Mouse (Mus musculus) adrenal gland, postnatal 25 days (tissue): ENCODE measurements around the gene Mrpl30. TPM values are rescaled to one million over a fixed set of nuclear protein-coding genes. Genes with fewer than 3 reads are reported as not detected.

Experiments used
- DNase-seq: peaks from one replicate; pipeline ENCODE4 v3.0.0; 2021; ENCODE audit warnings: mixed read lengths
- total RNA-seq: library from RNA; stranded (reverse); gene quantifications from 2 replicates; pipeline ENCODE4 v1.2.3, GENCODE M21; 2021

The Mrpl30 gene
- total RNA-seq, 1 experiment from 2014 or later, result 191 TPM

GRCm38 (mm10) chr1:37900288-37900687 lies 10.0 kb downstream of the Mrpl30 start:
- DNase-seq, result no peak

GRCm38 (mm10) chr1:37903178-37903577 lies 12.9 kb downstream of the Mrpl30 start:
- peak; percentile 8 for DNase-seq

- no peak for DNase-seq
Measured at GRCm38 (mm10) chr1:37912751-37913150, 22.5 kb downstream of the Mrpl30 start.

GRCm38 (mm10) chr1:37916393-37916792 lies 26.1 kb downstream of the Mrpl30 start, which contains the start of gene Lyg2:
Gene Lyg2, minus strand, starts transcription at chr1:37916493.
- no peak for DNase-seq

- DNase-seq, result no peak
Measured at GRCm38 (mm10) chr1:37917666-37918065, 27.4 kb downstream of the Mrpl30 start.

- DNase-seq, result no peak
Measured at GRCm38 (mm10) chr1:37918096-37918495, 27.8 kb downstream of the Mrpl30 start.

GRCm38 (mm10) chr1:37922536-37922935 lies 32.3 kb downstream of the Mrpl30 start:
- DNase-seq, result no peak

- DNase-seq, result no peak
Measured at GRCm38 (mm10) chr1:37925971-37926370, 35.7 kb downstream of the Mrpl30 start.

- DNase-seq, result peak; percentile 56
Measured at GRCm38 (mm10) chr1:37931806-37932205, 41.5 kb downstream of the Mrpl30 start.

Other genes with a start within 250 kb of the Mrpl30 start
- gene 2010300C02Rik, start 170.4 kb upstream of the Mrpl30 start, total RNA-seq, result 2.6 and 2.7 TPM in 2 replicates
- 6.0 and 6.6 TPM in 2 replicates for gene Tsga10, start 24.0 kb upstream of the Mrpl30 start, total RNA-seq
- 10.3 and 17.2 TPM in 2 replicates for gene Lipt1, start 18.7 kb upstream of the Mrpl30 start, total RNA-seq
- 16.1 and 18.3 TPM in 2 replicates for gene Mitd1, start 66 bp upstream of the Mrpl30 start, total RNA-seq
- gene Lyg2, start 26.0 kb downstream of the Mrpl30 start, total RNA-seq, result not detected in 2 replicates
- gene Lyg1, start 67.3 kb downstream of the Mrpl30 start, total RNA-seq, result not detected in 2 replicates
- gene Txndc9, start 107.4 kb downstream of the Mrpl30 start, total RNA-seq, result 59.9 and 86.4 TPM in 2 replicates
- gene Eif5b, start 107.5 kb downstream of the Mrpl30 start, total RNA-seq, result 50.8 and 50.9 TPM in 2 replicates
- gene Rev1, start 239.3 kb downstream of the Mrpl30 start, total RNA-seq, result 29.9 and 30.1 TPM in 2 replicates